Mouse (Mus musculus) neutrophil, adult 5-6 weeks (primary cell): ENCODE measurements around the gene Irf2bp2. TPM values are rescaled to one million over a fixed set of nuclear protein-coding genes. Genes with fewer than 3 reads are reported as not detected.
"Not testable (repeated sequence)": the region's sequence is repeated elsewhere in the genome, so short reads cannot be mapped to it uniquely, and the experiment has no call there.

Source experiments
- ATAC-seq: fragments of 151-379, 151-347 bp; 2 replicates; pipeline ENCODE4 v1.8.0; 2017; ENCODE audit warnings: mild to moderate bottlenecking, moderate TSS enrichment; ENCODE audit not compliant: insufficient number of reproducible peaks, poor library complexity, low FRiP score, severe bottlenecking; ENCODE audit errors: extremely low read depth
- total RNA-seq: library from RNA; stranded (forward); fragments of 200-1000 nt; gene quantifications from 2 replicates; pipeline ENCODE4 v1.2.3, GENCODE M21; 2017

The Irf2bp2 gene
- total RNA-seq, 1 experiment from 2014 or later = 69.0 TPM

DNA sequence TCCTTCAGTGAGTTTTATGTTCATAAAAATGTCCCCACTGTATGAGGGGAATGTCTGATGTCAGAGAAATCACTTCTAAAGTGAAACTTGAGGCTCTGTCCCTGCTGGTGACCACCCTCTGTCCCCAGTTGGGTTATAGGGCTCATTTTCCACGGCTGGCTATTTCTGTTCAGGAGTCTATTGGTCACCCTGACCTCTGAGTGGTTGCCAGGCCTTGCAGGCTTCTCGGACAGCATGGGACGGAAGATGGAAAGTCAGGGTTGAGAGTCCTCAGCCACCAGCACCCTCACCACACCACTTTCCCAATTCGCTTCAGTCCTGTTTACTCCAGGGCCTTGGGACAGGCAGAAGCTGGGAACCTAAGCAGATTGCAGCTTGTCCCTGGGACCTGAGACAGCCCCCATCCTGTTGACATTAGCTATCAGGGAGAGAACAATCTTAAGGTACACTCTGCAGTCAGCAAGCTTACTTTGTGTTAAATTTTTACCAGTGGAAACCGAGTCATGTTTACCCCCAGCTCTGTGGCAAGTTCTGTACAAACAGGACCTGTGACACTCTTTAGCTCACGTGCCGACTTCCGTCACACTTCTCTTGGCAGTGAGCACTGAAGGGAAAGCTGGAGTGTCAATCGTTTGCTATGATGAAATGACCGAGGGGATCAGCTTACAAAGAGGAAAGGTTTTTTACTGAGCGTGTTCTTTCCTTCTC lies 15.9 kb upstream of the Irf2bp2 start:
- no peak for ATAC-seq

DNA sequence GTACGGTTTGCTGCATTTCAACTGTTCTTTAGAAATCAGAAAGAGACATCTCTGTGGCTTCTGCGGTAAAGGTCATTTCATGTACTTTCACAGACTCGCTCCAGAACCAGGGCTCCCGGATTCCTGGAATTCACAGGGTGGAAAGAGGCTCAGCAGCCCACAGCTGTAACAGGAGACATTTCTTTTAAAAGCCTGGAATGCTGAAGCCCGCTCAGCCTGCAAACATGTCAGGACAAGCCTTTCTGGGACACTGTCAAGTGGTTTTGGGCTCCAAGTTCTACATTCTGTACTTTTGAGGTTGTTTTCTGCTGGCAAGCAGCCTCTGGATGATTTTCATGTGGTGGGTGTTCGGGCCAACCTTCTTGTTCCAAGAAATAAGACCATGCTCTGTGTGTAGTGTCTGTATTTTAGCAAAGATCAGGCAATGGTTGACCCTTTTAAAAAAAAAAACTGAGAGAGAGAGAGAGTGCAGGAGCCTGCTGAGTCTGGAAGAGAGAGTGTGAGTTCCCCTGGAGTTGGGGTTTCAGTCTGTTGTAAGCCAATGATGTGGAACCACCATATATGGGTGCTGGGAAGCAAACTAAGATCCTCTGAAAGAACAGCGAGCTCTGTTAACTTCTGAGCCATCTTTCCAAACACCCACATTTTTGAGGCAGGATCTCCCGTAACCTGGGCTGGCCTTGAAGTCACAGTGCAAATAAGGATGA lies 9.6 kb upstream of the Irf2bp2 start:
- no peak for ATAC-seq

DNA sequence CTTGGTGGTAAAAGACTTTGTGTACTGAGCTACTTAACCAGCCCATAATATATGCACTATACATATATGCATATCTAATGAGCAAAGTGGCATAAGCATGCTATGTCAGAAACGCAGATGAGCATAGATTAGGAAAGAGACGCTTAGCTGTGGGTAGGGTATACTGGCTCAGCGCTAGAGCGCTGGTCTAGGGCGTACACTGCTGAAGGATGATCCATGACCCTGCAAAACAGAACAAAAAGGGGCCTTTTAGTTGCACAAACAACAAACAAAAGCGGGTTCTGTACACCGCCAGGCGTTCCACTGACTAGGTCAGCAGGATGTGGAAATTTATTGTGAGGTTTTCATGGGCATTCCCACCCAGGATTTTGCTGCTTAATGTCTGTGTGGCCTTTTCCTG lies 8.9 kb upstream of the Irf2bp2 start:
- ATAC-seq = no peak

DNA sequence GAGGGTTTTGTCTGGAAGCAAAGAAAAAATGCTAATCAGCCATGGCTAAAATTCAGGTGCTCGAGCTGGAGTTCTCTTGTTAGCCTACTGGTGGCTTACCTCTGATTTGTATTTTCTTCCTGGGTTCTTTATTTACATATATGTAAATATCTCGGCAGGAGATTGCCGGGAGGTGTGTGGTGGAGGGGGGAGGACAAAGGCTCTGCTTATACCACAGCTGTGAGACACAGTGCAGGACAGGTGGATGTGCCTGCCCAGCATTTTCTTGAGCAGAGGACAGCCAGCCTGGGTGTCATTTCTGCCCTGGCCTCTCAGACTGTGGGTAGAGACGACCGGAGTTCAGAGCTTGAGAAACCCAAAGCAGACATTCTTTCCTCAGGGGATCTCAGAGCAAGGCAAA lies 7.5 kb upstream of the Irf2bp2 start:
- ATAC-seq = peak; percentile 51

DNA sequence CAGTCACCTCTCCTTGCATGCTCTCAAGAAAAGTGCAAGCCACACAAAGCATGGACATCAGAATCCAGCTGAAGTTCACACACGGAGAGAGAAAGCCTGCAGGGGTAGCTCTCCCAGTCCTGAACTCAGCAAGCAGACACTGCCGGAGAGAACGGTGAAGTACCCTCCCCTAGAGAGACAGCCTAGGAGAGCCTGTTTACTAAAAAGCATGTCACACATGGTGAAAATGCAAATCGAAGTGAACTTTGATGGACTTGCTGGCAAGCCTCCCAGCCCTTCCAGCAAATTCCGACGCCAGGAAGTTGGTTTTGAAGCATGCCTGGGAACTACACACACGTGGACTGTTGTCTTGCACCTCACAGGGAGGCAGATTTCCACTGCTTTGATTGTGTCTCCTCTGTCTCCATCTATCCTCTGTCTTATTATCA lies 7.0 kb upstream of the Irf2bp2 start:
- no peak for ATAC-seq

DNA sequence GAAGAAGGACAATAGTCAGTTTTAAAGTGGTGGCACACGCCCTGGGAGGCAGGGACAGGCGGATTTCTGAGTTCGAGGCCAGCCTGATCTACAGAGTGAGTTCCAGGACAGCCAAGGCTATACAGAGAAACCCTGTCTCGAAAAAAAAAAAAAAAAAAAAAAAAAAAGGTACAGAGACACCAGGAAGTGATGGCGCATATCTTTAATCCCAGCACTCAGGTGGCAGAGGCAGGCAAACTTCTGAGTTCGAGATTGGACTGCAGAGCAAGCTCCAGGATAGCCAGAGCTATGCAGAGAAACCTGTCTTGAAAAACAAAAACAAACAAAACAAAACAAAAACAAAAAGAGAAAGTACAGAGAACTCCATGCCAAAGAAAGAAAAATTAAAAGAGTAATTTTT lies 6.6 kb upstream of the Irf2bp2 start:
- ATAC-seq = not testable (repeated sequence)

DNA sequence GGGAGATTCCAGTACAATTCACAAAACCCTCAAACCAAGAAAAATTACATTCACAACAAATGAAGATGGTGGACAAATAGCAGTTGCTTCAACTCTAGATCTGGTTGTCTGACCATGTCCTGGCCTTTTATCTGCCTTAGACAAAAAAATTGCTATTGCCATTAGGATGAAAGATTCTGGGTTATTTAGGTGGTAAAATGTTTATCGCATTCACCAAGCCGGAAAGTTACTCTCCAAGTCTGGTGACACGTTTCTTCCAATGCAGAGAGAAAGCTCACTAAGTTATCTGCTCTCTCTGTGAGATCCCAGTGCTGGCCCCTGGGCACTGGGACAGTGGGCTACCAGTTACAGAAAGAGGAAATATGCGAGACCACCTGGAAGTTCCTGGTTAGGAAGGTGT lies 5.5 kb upstream of the Irf2bp2 start:
- no peak for ATAC-seq

DNA sequence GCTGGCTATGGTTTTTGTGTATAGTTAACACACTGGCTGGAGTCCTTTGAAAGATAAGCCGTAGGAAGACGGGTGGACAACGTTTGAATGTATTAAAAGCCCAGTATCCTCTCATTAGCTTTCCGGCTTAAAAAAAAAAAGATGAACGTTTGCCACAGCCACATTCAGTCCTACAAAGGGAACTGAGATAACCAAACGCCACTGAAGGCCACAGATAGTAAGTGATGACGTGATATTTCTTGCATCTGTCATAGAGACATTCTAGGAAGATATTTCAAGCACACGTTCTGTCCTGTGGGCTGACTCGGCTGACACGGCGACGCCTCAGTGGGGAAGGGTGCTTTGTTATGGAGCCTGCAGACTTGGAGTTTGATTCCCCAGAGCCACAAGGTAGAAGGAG lies 4.4 kb upstream of the Irf2bp2 start:
- ATAC-seq = no peak

DNA sequence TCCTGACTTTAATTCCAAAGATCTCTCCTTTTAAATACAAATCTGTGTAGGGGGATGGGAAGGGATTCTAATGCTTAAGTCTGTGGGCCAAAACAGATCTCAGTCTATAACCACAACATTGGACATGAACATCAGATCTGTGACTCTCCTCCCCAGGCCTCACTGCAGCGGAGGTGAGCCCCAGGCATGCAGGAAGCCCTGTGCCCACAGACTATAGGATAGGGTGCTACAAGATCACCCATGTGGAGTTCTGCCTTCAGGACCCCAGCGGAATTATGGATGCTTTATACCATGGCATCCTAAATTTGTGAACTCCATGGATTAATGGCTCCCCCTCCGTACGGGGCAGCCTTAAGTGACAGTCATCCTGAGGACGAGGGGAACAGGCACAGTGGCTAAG lies 2.9 kb upstream of the Irf2bp2 start:
- ATAC-seq = no peak

DNA sequence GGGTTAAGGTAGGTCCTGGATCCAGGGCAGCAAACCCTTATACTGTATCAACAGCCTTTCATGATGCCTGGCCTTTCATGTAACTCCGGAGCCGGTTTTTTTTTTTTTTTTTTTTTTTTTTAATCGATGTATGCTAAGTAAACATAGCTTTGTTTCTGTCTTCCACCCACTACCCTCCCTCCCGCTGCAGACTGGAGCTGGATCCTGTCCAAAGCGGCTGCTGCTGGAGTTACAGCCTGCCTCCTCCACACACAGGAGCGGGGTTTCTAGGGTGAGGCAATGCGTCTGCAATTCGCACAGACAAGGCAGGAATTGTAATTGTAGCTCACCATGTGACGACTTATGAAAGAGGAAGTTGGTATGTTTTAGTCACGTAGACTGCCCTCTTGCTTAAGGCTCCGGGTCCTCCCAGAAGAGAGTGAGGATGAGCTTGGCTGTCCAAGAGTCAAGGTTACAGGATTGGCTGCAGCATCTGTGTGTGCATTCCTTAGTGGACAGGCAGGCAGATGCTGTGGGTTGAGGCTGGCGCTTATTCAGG lies 2.4 kb upstream of the Irf2bp2 start:
- ATAC-seq = peak; percentile 59

DNA sequence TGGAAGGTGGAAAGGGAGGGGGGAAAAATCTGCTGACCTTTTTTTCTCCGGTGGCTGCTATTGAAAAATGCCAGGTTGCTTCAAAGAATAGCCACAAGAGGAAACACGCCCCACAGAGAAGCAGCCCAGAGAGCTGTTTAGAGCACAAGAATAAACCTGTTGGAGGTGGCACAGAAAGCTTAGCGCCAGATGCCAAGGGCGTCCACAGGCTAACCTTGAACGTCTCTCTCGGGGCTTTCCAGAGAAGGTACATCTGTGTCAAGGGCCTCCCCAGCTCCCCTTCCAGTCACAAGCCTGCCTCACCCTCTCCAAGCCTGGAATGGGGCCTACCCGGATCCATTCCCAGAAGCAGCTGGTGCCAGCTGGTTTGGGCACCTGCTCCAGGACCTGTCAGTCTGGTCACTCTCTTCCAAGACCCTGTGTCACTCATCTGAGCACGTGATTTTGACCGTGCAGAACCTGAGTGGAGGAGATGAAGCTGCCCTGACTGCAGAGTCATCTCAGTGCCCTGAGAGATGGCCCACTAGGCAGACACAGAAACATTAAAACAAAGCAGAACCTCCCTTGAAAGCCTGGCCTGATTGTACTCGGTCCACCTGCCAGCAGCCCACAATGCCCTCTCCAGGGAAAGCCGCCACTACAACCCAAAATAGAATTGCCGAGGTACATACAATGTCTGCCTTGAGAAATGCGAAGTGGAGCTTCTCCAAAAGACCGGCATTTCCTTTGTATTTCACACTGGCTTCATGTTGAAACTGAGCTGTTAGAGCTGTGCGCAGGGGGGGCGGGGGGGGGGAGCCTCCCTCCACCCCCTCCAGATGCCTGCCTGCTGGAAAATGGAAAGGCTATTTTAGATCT lies 1.6 kb upstream of the Irf2bp2 start:
- no peak for ATAC-seq

DNA sequence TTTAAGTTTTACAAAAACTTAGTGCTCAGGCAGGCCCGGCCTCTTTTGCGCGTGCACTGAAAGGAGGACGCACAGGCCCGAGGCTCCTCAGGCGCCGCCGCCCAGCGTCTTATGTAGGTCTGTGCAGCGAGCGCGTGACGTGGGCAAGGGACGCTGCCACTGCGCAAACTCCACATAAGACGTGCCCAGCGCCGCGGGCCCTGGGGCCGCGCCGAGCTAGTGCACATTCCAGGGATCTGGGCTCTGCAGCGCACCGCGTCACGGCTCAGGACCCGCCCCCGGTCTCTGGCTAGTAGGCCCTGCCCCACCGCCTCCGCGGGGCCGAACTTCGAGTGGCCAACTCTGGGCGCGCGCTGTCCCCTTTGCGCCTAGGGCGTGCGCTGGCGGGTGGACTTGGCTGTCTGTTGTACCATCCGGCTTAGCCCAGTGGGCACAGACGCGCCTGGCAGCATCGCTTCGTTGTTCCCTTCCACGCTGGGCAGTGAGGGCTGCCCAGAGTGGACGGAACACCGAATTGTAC lies 755 bp upstream of the Irf2bp2 start:
- ATAC-seq = peak; percentile 59

DNA sequence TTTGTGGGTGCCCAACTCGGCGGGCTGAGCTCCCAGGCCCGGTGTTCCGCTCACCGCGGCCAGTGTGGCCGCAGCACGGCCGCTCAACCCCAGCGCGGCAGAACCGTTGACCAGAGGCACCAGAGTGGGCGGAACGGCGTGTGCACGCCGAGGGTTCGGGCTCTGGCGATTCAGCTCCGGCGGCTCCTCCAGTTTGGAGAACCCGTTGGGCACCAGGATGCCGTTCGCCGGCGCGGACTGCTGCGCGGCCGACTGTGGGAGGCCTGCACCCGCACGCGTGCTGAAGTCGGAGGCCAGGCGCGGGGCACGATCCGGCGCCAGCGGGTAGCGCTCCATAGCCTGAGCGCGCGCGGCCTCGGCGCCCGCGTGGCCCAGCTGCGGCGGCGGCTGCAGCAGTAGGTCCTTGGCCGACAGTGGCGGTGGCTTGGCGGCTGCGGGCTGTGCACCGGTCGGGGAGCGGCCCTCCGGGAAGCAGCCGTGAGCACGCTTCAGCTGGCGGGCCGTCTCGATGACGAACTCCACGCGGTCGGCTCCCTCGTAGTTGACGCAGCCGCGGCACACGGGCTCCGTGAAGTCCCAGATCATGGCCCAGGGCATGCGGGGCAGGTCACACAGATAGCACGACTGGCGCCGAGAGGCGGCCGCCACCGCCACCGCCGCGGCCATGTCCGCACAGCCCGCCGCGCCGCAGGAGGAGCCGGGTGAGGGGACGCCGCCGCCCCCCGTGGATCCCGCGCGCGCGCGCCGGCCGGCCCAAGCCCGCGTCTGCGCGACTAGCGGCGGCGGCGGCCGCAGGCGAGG lies 815 bp downstream of the Irf2bp2 start:
- no peak for ATAC-seq

DNA sequence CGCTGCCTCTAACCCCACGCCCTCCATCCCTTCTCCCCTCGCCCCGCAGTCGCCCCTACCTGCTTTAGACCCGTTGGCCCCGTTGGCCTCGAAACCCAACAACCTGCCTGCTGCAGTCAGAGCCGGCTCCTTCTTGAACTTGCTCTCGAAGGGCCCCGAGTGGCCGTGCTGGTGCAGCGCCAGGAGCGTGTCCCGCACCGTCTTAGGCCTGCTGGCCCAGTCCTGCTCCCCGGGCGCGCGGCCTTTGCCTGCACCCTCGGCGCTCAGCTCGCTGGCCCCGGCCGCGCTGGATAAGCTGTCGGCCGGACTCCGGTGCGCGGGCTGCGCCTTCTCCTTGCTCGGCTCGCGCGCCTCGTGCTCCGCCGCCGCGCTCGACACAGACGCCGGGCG lies 1.4 kb downstream of the Irf2bp2 start:
- ATAC-seq = no peak

DNA sequence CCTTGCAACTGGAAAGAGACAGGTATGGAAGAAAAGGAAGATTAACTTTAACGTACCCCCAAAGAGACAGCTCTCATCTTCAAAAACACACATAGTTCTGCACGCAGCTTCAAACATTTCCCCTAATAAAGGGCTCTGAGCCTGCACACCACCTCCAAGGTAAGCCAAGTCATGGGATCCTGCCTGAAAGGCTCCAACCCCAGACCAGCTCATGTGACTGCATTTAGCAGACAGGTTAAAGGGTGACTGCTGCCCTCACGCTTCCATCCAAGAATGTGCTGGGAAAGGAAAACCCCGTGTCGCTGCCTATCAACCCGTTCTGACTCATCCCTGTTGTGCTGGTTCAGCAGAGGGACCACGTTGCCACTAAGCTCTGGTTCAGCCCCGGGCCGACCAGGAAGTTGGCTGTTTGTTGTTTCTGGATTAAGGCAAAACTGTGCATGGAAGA lies 1.9 kb downstream of the Irf2bp2 start:
- no peak for ATAC-seq

DNA sequence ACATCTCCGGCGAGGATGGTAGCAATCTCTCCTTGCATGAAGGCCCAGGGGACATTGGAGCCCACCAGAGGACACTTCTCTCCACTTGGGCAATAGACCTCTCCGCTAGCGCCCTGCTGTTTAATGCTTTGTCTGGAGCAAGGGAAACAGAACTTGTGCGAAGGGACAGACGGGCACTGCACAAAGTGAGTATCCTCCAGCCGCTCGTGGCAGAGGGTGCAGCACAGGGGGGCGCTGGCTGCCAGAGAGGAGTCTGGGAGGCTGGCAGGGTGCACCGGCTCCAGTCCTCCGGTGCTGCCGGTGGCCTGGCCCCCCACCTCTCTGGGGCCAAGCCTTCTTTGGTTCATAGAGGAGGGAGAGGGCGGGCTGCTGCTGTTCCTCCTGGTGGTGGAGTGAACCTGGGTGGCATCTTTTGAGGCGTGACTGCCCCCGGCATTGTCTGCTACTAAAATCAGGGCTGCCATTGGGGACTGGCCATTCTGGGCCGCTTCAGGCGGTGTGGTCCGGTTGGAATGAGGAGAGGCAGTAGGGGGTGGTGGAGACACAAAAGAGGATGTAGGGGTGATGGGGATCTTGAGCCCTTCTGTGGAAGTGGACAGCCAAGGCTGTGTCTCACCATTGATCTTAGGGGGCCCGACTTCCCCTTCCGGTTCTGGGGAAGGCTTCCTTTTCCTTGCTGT lies 2.5 kb downstream of the Irf2bp2 start:
- no peak for ATAC-seq

DNA sequence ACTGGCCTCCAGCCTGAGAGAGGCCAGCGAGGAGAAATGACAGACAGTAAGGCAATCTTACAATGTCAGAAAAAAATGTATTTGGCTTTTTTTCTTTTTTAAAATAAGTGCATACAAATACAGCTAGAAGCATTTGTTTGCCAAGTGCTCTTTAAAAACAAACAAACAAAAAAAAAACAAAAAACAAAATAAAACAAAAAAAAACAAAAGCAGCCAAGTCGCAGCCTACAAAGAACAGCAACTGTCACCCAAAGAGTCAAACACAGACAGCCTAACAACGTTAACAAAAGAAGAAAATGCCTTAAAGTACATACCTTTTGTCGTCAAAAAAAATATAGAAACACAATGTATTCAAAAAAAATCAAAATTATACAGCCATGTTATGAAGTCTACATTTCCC lies 3.2 kb downstream of the Irf2bp2 start:
- ATAC-seq = no peak

DNA sequence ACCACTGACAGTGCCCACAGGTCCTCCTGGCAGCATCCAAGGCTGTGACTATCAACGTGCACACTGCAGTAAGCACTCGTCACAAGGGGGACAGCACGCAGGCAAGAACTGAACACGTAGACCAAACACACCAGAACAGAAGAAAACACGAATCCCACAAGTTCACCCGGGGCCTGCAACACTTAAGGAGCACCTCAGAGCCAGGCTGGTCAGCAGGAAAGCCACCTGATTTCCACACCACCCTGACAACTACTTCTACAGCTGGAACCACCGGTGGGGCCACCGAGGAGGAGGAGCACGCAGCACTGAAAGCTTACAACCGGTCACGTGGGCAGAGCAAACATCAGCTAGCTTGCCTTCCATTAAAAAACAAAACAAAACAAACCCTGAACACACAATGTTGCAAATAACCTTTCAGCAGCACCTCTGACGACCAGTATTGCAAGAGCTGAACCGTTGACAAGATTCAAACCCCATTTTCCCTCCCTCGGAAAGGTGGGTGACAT lies 3.7 kb downstream of the Irf2bp2 start:
- ATAC-seq = no peak
